Mouse (Mus musculus): ENCODE results near the gene Olfr776.
"Not testable (repeated sequence)": the region's sequence is repeated elsewhere in the genome, so short reads cannot be mapped to it uniquely, and the experiment has no call there.

The Olfr776 gene

GRCm38 (mm10) chr10:129258827-129259226 is at the start of gene Olfr776:
Olfr776 (plus strand) TSS chr10:129259127.
- no peak for DNase-seq (ENCODE audit: low spot score in 2 of 2)

GRCm38 (mm10) chr10:129230737-129231136 is 28.2 kb upstream of the Olfr776 start:
- DNase-seq (ENCODE audit: low spot score in 2 of 2), result no peak

- no peak for DNase-seq (ENCODE audit: low spot score in 2 of 2)
Observed at GRCm38 (mm10) chr10:129235904-129236303, 23.0 kb upstream of the Olfr776 start, which contains the start of gene Olfr774. Olfr774 (plus strand) TSS chr10:129236204.

- DNase-seq (ENCODE audit: low spot score in 2 of 2), result no peak
Observed at GRCm38 (mm10) chr10:129248112-129248511, 10.8 kb upstream of the Olfr776 start, which contains the start of gene Olfr775. Olfr775 (plus strand) TSS chr10:129248412.

GRCm38 (mm10) chr10:129271081-129271535 is 12.2 kb downstream of the Olfr776 start, which contains the start of gene Olfr777:
Olfr777 (minus strand) TSS chr10:129271485.
- no peak for DNase-seq (ENCODE audit: low spot score in 2 of 2)

- DNase-seq (ENCODE audit: low spot score in 2 of 2), result not testable (repeated sequence)
Observed at GRCm38 (mm10) chr10:129312973-129313372, 54.0 kb downstream of the Olfr776 start.

GRCm38 (mm10) chr10:129313521-129313920 is 54.6 kb downstream of the Olfr776 start:
- not testable (repeated sequence) for DNase-seq (ENCODE audit: low spot score in 2 of 2)
